Mouse (Mus musculus): ENCODE results near the gene Grk5. TPM values are rescaled to one million over a fixed set of nuclear protein-coding genes. Genes with fewer than 3 reads are reported as not detected.

The Grk5 gene
- polyA plus RNA-seq, 1 experiment, result 7.2 TPM

- H3K4me1 ChIP-seq (ENCODE audit: control insufficient read depth, insufficient read depth, low read length), result no peaks in the 10 kb centered on the region
- WGBS, result 76% methylated on average over 1 of the region's 1 CpGs
- TF ChIP-seq POLR2A (IDR thresholded peaks at IDR 0.05; ENCODE audit: borderline replicate concordance, control insufficient read depth, low read depth, low read length) (no peak), CTCF (IDR thresholded peaks at IDR 0.05; ENCODE audit: control insufficient read depth, insufficient read depth, low read length) (no peak)
- no peak overlapping the region for H3K27ac ChIP-seq (ENCODE audit: control insufficient read depth, insufficient read depth, low read depth, low read length, poor library complexity)
- no peak overlapping the region for H3K4me3 ChIP-seq (replicated peaks; ENCODE audit: control insufficient read depth, low read depth, low read length)
Measured at GRCm38 (mm10) chr19:60971598-60971997, 82.0 kb downstream of the Grk5 start.

GRCm38 (mm10) chr19:60972281-60973015 is 82.9 kb downstream of the Grk5 start:
- 71% methylated on average over 1 of the region's 1 CpGs for WGBS
- no peak overlapping the region for H3K27ac ChIP-seq (ENCODE audit: control insufficient read depth, insufficient read depth, low read depth, low read length, poor library complexity)
- H3K4me3 ChIP-seq (replicated peaks; ENCODE audit: control insufficient read depth, low read depth, low read length), result no peak overlapping the region
- no peaks in the 10 kb centered on the region for H3K4me1 ChIP-seq (ENCODE audit: control insufficient read depth, insufficient read depth, low read length)
- TF ChIP-seq POLR2A (IDR thresholded peaks at IDR 0.05; ENCODE audit: borderline replicate concordance, control insufficient read depth, low read depth, low read length) (no peak), CTCF (IDR thresholded peaks at IDR 0.05; ENCODE audit: control insufficient read depth, insufficient read depth, low read length) (no peak)

DNA sequence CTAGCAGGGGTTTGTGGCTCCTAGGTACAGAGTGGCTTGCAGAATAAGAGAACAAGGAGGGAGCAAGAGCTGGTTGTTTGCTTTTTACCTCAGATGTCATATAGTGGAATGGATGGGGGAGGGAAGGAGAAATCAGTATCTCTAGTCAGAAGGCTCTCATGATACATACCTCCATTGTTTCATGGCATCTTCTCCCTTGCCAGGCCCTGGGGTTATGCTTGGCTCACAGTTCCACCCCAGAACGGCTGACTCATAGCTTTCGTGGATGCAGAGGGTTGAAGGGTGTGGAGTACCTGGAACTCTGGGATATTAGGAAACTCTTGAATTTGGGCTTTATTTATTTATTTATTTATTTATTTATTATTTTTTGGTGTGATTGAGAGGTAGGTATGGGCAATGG is 84.0 kb downstream of the Grk5 start:
- WGBS, result 90% methylated on average over 2 of the region's 2 CpGs
- no peak overlapping the region for H3K4me3 ChIP-seq (replicated peaks; ENCODE audit: control insufficient read depth, low read depth, low read length)
- TF ChIP-seq CTCF (IDR thresholded peaks at IDR 0.05; ENCODE audit: control insufficient read depth, insufficient read depth, low read length) (no peak), POLR2A (IDR thresholded peaks at IDR 0.05; ENCODE audit: borderline replicate concordance, control insufficient read depth, low read depth, low read length) (no peak)
- no peaks in the 10 kb centered on the region for H3K4me1 ChIP-seq (ENCODE audit: control insufficient read depth, insufficient read depth, low read length)
- H3K27ac ChIP-seq (ENCODE audit: control insufficient read depth, insufficient read depth, low read depth, low read length, poor library complexity), result no peak overlapping the region

- H3K4me1 ChIP-seq (ENCODE audit: control insufficient read depth, insufficient read depth, low read length), result no peaks in the 10 kb centered on the region; the same call in 1 of the 2 replicates
- H3K27ac ChIP-seq (ENCODE audit: control insufficient read depth, insufficient read depth, low read depth, low read length, poor library complexity), result no peak overlapping the region
- TF ChIP-seq CTCF (IDR thresholded peaks at IDR 0.05; ENCODE audit: control insufficient read depth, insufficient read depth, low read length), result no peak
- no peak for TF ChIP-seq POLR2A (IDR thresholded peaks at IDR 0.05; ENCODE audit: borderline replicate concordance, control insufficient read depth, low read depth, low read length)
- WGBS, result 63% methylated on average over 1 of the region's 1 CpGs
- no peak overlapping the region for H3K4me3 ChIP-seq (replicated peaks; ENCODE audit: control insufficient read depth, low read depth, low read length)
Measured at GRCm38 (mm10) chr19:60979581-60979980, 90.0 kb downstream of the Grk5 start.

DNA sequence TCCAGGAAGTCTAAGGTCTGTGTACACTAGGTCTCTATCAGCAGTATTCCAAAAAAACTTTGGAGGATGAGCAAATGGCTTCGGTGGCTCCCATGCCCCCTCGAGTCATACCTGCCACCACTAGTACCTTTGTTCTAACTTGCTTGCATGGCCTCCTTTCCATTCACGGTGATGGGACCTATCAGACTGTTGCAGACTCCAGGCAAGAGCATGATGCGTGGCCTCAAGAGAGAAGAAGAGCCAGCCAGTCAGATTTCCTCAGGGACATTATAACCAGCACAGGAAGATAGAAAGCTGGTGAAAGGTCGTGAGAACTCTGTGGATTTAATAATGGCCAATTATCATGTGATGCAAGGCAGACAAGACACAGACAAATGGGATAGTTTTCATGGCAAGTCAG is 91.8 kb downstream of the Grk5 start:
- Histone ChIP-seq H3K4me1 (ENCODE audit: control insufficient read depth, insufficient read depth, low read length) (no peaks in the 10 kb centered on the region; the same call in 1 of the 2 replicates), H3K4me3 (replicated peaks; ENCODE audit: control insufficient read depth, low read depth, low read length) (no peak overlapping the region), H3K27ac (ENCODE audit: control insufficient read depth, insufficient read depth, low read depth, low read length, poor library complexity) (no peak overlapping the region)
- WGBS, result 78% methylated on average over 5 of the region's 5 CpGs
- TF ChIP-seq CTCF (IDR thresholded peaks at IDR 0.05; ENCODE audit: control insufficient read depth, insufficient read depth, low read length), result no peak
- TF ChIP-seq POLR2A (IDR thresholded peaks at IDR 0.05; ENCODE audit: borderline replicate concordance, control insufficient read depth, low read depth, low read length), result no peak

DNA sequence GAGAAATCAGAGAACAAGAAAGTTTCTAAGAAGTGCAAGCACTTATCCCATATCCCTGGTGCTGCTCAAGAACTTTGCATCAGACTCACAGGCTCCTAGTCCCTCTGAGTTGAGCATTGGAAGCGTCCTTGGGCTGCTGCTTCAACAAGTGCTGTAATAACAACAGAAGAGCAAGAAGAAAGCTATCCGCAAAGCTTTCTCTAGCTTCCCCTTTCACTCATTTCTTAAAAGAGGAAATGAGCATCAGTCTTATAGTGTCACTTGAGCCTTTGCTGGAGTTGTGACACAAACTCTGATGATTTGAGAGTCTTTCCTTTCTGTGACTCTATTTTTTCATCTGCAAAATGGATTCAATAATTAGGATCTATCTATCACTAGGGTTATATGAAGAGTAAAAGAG is 92.3 kb downstream of the Grk5 start:
- no peak overlapping the region for H3K27ac ChIP-seq (ENCODE audit: control insufficient read depth, insufficient read depth, low read depth, low read length, poor library complexity)
- H3K4me1 ChIP-seq (ENCODE audit: control insufficient read depth, insufficient read depth, low read length), result no peaks in the 10 kb centered on the region; the same call in 1 of the 2 replicates
- TF ChIP-seq CTCF (IDR thresholded peaks at IDR 0.05; ENCODE audit: control insufficient read depth, insufficient read depth, low read length), result no peak
- no peak for TF ChIP-seq POLR2A (IDR thresholded peaks at IDR 0.05; ENCODE audit: borderline replicate concordance, control insufficient read depth, low read depth, low read length)
- WGBS, result 23% methylated on average over 2 of the region's 2 CpGs
- no peak overlapping the region for H3K4me3 ChIP-seq (replicated peaks; ENCODE audit: control insufficient read depth, low read depth, low read length)

DNA sequence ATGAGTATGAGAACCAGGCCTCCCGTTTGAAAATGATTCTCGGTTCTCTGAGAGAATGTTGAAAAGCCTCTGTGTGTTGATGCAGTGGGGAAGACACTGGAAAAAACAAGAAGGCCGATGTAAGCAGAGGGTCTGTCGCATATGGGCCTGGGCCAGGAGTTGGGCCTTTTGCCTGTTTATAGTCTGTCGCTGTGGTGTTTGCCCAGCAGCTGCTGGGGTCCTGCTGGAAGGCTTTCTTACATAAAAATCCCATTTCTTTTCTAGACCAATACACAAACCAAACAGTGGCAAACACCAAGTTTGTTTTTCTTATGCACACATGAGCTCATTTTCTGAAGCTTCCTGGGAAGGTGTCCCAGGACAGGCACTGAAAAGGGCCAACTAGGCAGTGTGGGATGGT is 100.2 kb downstream of the Grk5 start:
- 86% methylated on average over 5 of the region's 5 CpGs for WGBS
- Histone ChIP-seq H3K27ac (ENCODE audit: control insufficient read depth, insufficient read depth, low read depth, low read length, poor library complexity) (no peak overlapping the region), H3K4me1 (ENCODE audit: control insufficient read depth, insufficient read depth, low read length) (no peaks in the 10 kb centered on the region), H3K4me3 (replicated peaks; ENCODE audit: control insufficient read depth, low read depth, low read length) (no peak overlapping the region)
- TF ChIP-seq POLR2A (IDR thresholded peaks at IDR 0.05; ENCODE audit: borderline replicate concordance, control insufficient read depth, low read depth, low read length) (no peak), CTCF (IDR thresholded peaks at IDR 0.05; ENCODE audit: control insufficient read depth, insufficient read depth, low read length) (no peak)

DNA sequence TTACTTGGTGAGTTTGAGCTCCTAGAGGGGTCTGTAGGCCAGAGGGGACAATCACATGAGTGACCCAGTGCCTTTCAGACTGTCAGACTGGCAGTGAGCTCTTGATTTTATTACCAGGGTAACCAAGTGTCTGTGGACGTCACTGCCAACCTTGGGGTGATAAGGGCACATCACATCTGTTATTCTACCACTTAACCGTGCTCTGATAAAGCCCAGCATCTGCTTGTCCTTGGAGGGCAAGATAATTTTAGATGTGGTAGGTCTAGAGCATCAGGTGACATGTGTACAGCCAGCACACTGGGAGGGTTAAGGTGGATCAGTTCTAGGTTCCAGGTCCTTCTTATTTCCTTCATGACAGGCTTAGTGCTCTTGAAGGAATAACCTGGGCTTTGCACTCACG is 104.7 kb downstream of the Grk5 start:
- Histone ChIP-seq H3K4me1 (ENCODE audit: control insufficient read depth, insufficient read depth, low read length) (peaks cover under 1% of the 10 kb centered on the region), H3K4me3 (replicated peaks; ENCODE audit: control insufficient read depth, low read depth, low read length) (no peak overlapping the region), H3K27ac (ENCODE audit: control insufficient read depth, insufficient read depth, low read depth, low read length, poor library complexity) (no peak overlapping the region)
- WGBS, result 64% methylated on average over 3 of the region's 3 CpGs
- TF ChIP-seq CTCF (IDR thresholded peaks at IDR 0.05; ENCODE audit: control insufficient read depth, insufficient read depth, low read length) (no peak), POLR2A (IDR thresholded peaks at IDR 0.05; ENCODE audit: borderline replicate concordance, control insufficient read depth, low read depth, low read length) (no peak)
